In genomic region chr2:167219154-167219775, GRCm38 (mm10) we compare ENCODE assay signal across 8 mouse cellular contexts. TPM values are rescaled to one million over a fixed set of nuclear protein-coding genes. Genes with fewer than 3 reads are reported as not detected.
A peak's percentile ranks its signal among the peaks of the same experiment; 100 is the strongest.
DNase-seq lines count a peak whose midpoint lies in the region; ATAC-seq and TF ChIP-seq lines count a peak whose summit lies in the region.

No protein-coding gene starts in this region.

- H3K9me3 ChIP-seq in embryonic facial prominence, embryonic 15.5 days (replicated peaks), result no peaks in the 10 kb centered on the region
- no peaks in the 10 kb centered on the region for H3K9me3 ChIP-seq in heart, embryonic 16.5 days (replicated peaks; ENCODE audit: control insufficient read depth, low read length)
- no peaks in the 10 kb centered on the region for H3K9me3 ChIP-seq in liver, embryonic 15.5 days (replicated peaks)

- no peaks in the 10 kb centered on the region for H3K36me3 ChIP-seq in C2C12 (ENCODE audit: control insufficient read depth, insufficient read depth)
- H3K36me3 ChIP-seq in embryonic facial prominence, embryonic 15.5 days, result no peaks in the 10 kb centered on the region; the same call in 1 of the 2 replicates
- no peaks in the 10 kb centered on the region for H3K36me3 ChIP-seq in heart, embryonic 16.5 days (ENCODE audit: control insufficient read depth, insufficient read depth)
- H3K36me3 ChIP-seq in liver, embryonic 15.5 days (replicated peaks), result no peaks in the 10 kb centered on the region

- no peak overlapping the region for H3K27ac ChIP-seq in bone marrow, adult 2 months (ENCODE audit: control insufficient read depth, insufficient read depth, low read depth, low read length, poor library complexity)
- no peak overlapping the region for H3K27ac ChIP-seq in embryonic facial prominence, embryonic 15.5 days (replicated peaks)
- no peak overlapping the region for H3K27ac ChIP-seq in heart, embryonic 16.5 days (ENCODE audit: low read length)
- H3K27ac ChIP-seq in liver, embryonic 15.5 days (replicated peaks), result no peak overlapping the region

- no peak overlapping the region for H3K9ac ChIP-seq in embryonic facial prominence, embryonic 15.5 days
- H3K9ac ChIP-seq in heart, embryonic 16.5 days (ENCODE audit: low read length), result no peak overlapping the region
- no peak overlapping the region for H3K9ac ChIP-seq in liver, embryonic 15.5 days

- DNase-seq in kidney, postnatal 25 days, result peak; percentile 87 to 90
- peak; percentile 90 for DNase-seq in testis, postnatal 10 days (ENCODE audit: low spot score)

- no peaks in the 10 kb centered on the region for H3K27me3 ChIP-seq in C2C12 (ENCODE audit: control insufficient read depth, insufficient read depth, insufficient read length)
- H3K27me3 ChIP-seq in embryonic facial prominence, embryonic 15.5 days, result no peaks in the 10 kb centered on the region
- H3K27me3 ChIP-seq in heart, embryonic 16.5 days (ENCODE audit: control insufficient read depth, insufficient read depth, low read length), result no peaks in the 10 kb centered on the region
- peaks cover 4% of the 10 kb centered on the region; the same call in 1 of the 2 replicates for H3K27me3 ChIP-seq in liver, embryonic 15.5 days

- H3K4me2 ChIP-seq in embryonic facial prominence, embryonic 15.5 days (replicated peaks), result no peak overlapping the region
- H3K4me2 ChIP-seq in heart, embryonic 16.5 days (ENCODE audit: low read depth, low read length), result no peak overlapping the region
- H3K4me2 ChIP-seq in liver, embryonic 15.5 days, result no peak overlapping the region

- TF ChIP-seq POLR2A in bone marrow, adult 2 months (IDR thresholded peaks at IDR 0.05; ENCODE audit: borderline replicate concordance, control insufficient read depth, low read depth, low read length), result no peak

- WGBS in bone marrow, adult 2 months, result 33% methylated on average over 8 of the region's 8 CpGs
- WGBS in embryonic facial prominence, embryonic 15.5 days, result 41% methylated on average over 8 of the region's 8 CpGs
- 40% methylated on average over 8 of the region's 8 CpGs for WGBS in heart, embryonic 16.5 days
- WGBS in liver, embryonic 15.5 days (ENCODE audit: insufficient replicate concordance), result 37% methylated on average over 8 of the region's 8 CpGs

- H3K4me3 ChIP-seq in C2C12 (ENCODE audit: insufficient read depth, poor library complexity, severe bottlenecking), result no peak overlapping the region
- H3K4me3 ChIP-seq in bone marrow, adult 2 months (replicated peaks; ENCODE audit: control insufficient read depth, low read depth, low read length), result no peak overlapping the region
- no peak overlapping the region for H3K4me3 ChIP-seq in embryonic facial prominence, embryonic 15.5 days (replicated peaks)
- H3K4me3 ChIP-seq in heart, embryonic 16.5 days (ENCODE audit: low read length), result no peak overlapping the region
- H3K4me3 ChIP-seq in liver, embryonic 15.5 days (replicated peaks), result no peak overlapping the region

- ATAC-seq in embryonic facial prominence, embryonic 15.5 days (ENCODE audit: insufficient number of reproducible peaks, low FRiP score, low TSS enrichment, low read depth), result peak; percentile 63; the same call in 1 of the 2 replicates
- 0 out of 2 replicates have a peak, but pooled peaks have one; percentile 61 for ATAC-seq in heart, embryonic 16.5 days (replicated peaks; ENCODE audit: extremely low read depth, insufficient read depth, low FRiP score)
- ATAC-seq in liver, embryonic 15.5 days (ENCODE audit: insufficient read depth), result 0 out of 2 replicates have a peak, but pooled peaks have one; percentile 18
- peak; percentile 64 for ATAC-seq in neutrophil, adult 5-6 weeks (ENCODE audit: extremely low read depth, insufficient number of reproducible peaks, low FRiP score, poor library complexity, severe bottlenecking)

- TF ChIP-seq CTCF in C2C12 (IDR thresholded peaks at IDR 0.05; ENCODE audit: control insufficient read depth, insufficient read depth, insufficient read length), result peak; percentile 77
- peak; percentile 92 for TF ChIP-seq CTCF in bone marrow, adult 2 months (IDR thresholded peaks at IDR 0.05; ENCODE audit: control insufficient read depth, insufficient read depth, low read length)

- H3ac ChIP-seq in C2C12 (ENCODE audit: control insufficient read depth, insufficient read length, low read depth), result no peak overlapping the region

- H3K4me1 ChIP-seq in bone marrow, adult 2 months (ENCODE audit: control insufficient read depth, insufficient read depth, low read length), result no peaks in the 10 kb centered on the region; the same call in 1 of the 2 replicates
- no peaks in the 10 kb centered on the region for H3K4me1 ChIP-seq in embryonic facial prominence, embryonic 15.5 days
- H3K4me1 ChIP-seq in heart, embryonic 16.5 days (ENCODE audit: control insufficient read depth, insufficient read depth, low read length), result no peaks in the 10 kb centered on the region
- no peaks in the 10 kb centered on the region for H3K4me1 ChIP-seq in liver, embryonic 15.5 days (replicated peaks)

- H3K79me2 ChIP-seq in C2C12 (ENCODE audit: control insufficient read depth, insufficient read depth), result no peaks in the 10 kb centered on the region

- no peaks in the 10 kb centered on the region for H3K79me3 ChIP-seq in C2C12 (ENCODE audit: low read depth)

TF ChIP-seq in C2C12, 6 proteins besides CTCF, POLR2A, EP300 and RAD21:
- TF ChIP-seq MYOG (IDR thresholded peaks at IDR 0.05; ENCODE audit: control insufficient read depth, extremely low read depth, insufficient read length) (no peak), USF1 (IDR thresholded peaks at IDR 0.05; ENCODE audit: low read depth) (no peak), FOSL1 (IDR thresholded peaks at IDR 0.05; ENCODE audit: insufficient read depth, low read length, poor library complexity, severe bottlenecking) (no peak), CEBPB (IDR thresholded peaks at IDR 0.05; ENCODE audit: low read depth) (no peak)

RNA-seq across cellular contexts. Expression of gene Ptgis, which starts 21.1 kb away (rescaled TPM):
- 78.8 TPM for polyA plus RNA-seq in C2C12 (2012; fragmentation: generic; extraction: Trizol)
- 1.2 TPM in 2 replicates for polyA plus RNA-seq in bone marrow, adult 2 months (2011; ENCODE audit: insufficient read depth, insufficient read length, low replicate concordance, missing spikeins)
- 33.1 and 33.3 TPM in 2 replicates for polyA plus RNA-seq in embryonic facial prominence, embryonic 15.5 days (2015; fragmentation: Nextera tagmentation; extraction: Ambion mirVana)
- polyA plus RNA-seq in heart, embryonic 16.5 days (2015; fragmentation: Nextera tagmentation; extraction: Ambion mirVana), result 20.4 and 21.4 TPM in 2 replicates
- polyA plus RNA-seq in liver, embryonic 15.5 days (2015; fragmentation: Nextera tagmentation; extraction: Ambion mirVana), result 1.1 and 1.3 TPM in 2 replicates
- not detected in 2 replicates for total RNA-seq in neutrophil, adult 5-6 weeks (2017)

RNA-seq across cellular contexts. Expression of gene Kcnb1, which starts 29.3 kb away (rescaled TPM):
- polyA plus RNA-seq in C2C12 (2012; fragmentation: generic; extraction: Trizol), result not detected
- 0.45 TPM in 1 of 2 replicates, not detected in the other for polyA plus RNA-seq in bone marrow, adult 2 months (2011; ENCODE audit: insufficient read depth, insufficient read length, low replicate concordance, missing spikeins)
- 0.98 and 1.2 TPM in 2 replicates for polyA plus RNA-seq in embryonic facial prominence, embryonic 15.5 days (2015; fragmentation: Nextera tagmentation; extraction: Ambion mirVana)
- 0.43 and 0.45 TPM in 2 replicates for polyA plus RNA-seq in heart, embryonic 16.5 days (2015; fragmentation: Nextera tagmentation; extraction: Ambion mirVana)
- 0.06 and 0.13 TPM in 2 replicates for polyA plus RNA-seq in liver, embryonic 15.5 days (2015; fragmentation: Nextera tagmentation; extraction: Ambion mirVana)
- total RNA-seq in neutrophil, adult 5-6 weeks (2017), result 6.4 and 9.6 TPM in 2 replicates
